Mouse (Mus musculus) c-Kit-negative CD71-positive TER-119-positive erythroid progenitor cells, embryonic 14.5 days (primary cell): ENCODE results near the gene Lrp6.
A peak's percentile ranks its signal among the peaks of the same experiment; 100 is the strongest.

Experiments used
- DNase-seq: peaks from one replicate; pipeline ENCODE4 v3.0.0-alpha.2; 2013; ENCODE audit warnings: low read depth, low spot score

Lrp6 gene

DNA sequence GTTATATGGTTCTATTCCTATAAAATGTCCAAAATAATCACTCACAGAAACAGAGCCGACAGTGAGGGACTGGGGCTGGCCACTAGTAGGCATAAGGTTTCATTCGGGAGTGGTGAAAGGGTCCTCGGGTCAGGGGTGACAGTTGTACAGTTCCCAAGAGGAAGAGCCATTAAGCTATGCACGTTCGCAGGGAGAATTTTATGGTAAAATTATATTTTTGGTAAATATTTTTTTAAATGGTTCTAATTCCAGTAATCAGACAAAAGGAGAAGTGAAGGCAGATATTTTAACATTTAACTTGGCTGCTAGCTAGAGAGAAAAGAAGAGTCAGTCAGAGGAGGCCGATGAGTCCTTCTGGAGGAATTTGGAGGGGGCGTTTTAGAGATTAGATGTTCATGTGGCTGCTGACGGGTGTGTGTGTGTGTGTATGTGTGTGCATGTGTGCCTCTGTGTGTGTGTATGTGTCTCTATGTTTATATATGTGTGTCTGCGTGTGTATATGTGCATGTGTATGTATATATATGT lies 131.8 kb downstream of the Lrp6 start:
- no peak for DNase-seq

DNA sequence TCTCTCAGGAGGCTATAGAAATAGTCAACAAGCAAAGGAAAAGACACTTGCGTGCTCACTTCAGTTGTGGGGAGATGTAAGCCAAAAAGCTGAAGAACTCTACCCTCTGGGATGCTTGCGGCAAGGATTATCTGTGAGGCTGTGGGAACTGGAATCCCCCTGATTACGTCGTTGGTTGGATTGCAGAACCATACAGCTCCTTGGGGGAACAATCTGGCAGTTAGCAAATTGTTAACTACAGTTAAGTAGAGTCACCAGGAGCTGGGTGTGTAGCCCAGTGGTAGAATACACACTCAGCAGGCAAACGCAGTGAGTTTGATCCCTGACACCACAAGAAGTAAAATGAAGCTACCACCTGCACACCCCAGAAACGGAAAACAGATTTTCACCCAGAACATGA lies 132.7 kb downstream of the Lrp6 start:
- DNase-seq = no peak

GRCm38 (mm10) chr6:134433281-134433680 lies 133.5 kb downstream of the Lrp6 start:
- DNase-seq = no peak

DNA sequence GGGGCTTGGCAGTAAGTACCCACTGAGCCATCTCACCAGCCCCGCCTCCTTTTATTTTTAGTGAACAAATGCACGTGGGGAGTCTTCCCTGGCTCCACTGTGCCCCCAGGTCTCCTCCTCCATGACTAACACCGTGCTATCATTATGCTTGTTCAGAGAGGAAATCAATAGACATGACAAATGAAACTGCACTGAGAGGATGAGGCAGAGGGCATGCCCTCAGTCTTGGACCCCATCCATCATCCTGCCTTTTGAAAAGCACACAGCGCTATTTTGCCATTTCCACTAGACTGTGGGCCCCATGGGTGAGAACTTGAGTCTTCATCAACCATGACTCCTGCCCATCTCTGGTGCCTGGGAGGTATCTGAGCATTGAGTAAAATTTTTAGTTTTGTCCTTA lies 135.2 kb downstream of the Lrp6 start:
- no peak for DNase-seq

GRCm38 (mm10) chr6:134430161-134430799 lies 136.5 kb downstream of the Lrp6 start:
- DNase-seq = no peak

- no peak for DNase-seq
These were observed 138.3 kb downstream of the Lrp6 start for GRCm38 (mm10) chr6:134428455-134428854.

DNA sequence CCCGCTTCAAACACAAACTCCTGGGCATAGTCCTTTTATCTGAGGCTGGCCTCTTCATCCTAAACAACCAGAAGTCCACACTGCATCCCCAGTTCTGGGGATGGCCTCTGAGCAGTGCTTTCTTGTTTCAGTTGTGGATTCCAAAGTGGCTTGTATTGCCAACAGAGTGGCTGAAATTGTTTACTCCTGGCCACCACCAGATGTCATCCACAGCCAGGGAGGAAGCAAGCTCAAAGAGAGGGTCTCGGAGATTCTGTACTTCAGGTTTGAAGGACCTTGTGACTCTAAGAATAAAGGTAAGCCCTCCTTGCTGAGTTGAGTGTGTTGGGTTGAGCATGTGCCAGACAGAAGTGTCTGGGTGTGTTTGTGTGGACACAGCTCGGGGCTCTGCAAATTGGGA lies 139.6 kb downstream of the Lrp6 start:
- DNase-seq = no peak

- no peak for DNase-seq
These were observed 141.5 kb downstream of the Lrp6 start for GRCm38 (mm10) chr6:134425216-134425717.

GRCm38 (mm10) chr6:134421921-134422320 lies 144.8 kb downstream of the Lrp6 start:
- no peak for DNase-seq

DNA sequence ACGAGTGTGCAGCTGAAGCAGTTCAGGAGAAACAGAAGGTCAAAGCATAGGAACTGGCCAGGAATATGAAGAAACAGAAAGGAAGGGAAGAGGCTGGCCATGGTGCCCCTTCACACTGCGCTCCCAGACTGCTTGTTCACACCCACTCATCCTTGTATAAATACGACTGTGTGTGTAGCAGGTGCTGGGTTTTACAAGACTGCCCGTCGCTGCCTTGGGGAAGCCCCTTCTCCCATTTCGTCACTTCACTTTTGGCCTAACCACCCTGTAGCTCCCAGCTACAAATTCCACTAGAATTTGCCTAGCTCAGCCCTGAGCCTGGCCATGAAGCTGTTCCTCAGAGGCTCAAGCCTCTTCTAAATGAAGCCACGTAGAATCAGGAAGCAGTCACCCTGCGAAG lies 146.4 kb downstream of the Lrp6 start:
- no peak for DNase-seq

GRCm38 (mm10) chr6:134417886-134418285 lies 148.9 kb downstream of the Lrp6 start:
- no peak for DNase-seq

- no peak for DNase-seq
These were observed 150.1 kb downstream of the Lrp6 start for GRCm38 (mm10) chr6:134416556-134417105.

- DNase-seq = no peak
These were observed 152.3 kb downstream of the Lrp6 start for GRCm38 (mm10) chr6:134414532-134414883.

DNA sequence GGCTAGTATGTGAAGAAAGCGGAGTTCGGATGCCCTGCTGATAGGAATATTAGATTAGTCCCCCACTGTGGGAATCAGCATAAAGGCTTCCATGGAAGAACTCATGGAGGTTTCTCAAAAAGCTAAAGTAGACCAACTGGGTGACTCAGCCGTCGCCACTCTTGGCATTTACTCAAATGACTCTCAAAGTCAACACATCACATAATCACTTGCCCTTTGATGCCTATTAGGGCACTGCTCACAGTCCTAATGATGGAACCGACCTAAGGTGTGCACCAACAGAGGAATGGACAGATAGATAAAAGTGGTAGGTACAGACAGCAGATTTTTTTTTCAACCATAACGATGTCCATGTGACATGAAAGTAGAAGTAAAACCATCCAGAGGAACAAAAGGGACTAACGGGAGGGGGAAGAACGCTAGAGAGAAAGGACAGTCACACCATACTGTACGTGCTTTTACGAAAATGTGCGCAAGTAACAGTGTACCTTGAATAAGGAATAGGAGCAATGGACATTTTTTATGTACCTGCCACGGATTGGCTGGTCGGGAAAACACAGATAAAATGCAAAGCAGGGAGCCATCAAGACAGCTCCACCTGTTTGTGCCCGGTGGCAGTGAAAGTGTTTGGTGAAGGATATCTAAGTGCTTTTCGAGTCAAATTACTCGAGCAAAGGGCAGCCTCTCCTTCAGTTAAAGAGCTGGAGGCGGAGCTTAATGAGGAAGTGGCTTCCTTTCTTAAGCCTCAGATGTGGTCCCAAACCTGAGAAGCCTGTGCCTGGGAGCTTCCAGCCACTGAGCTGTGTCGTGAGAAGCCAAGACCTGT lies 152.8 kb downstream of the Lrp6 start:
- no peak for DNase-seq

GRCm38 (mm10) chr6:134407226-134407625 lies 159.5 kb downstream of the Lrp6 start:
- DNase-seq = no peak

DNA sequence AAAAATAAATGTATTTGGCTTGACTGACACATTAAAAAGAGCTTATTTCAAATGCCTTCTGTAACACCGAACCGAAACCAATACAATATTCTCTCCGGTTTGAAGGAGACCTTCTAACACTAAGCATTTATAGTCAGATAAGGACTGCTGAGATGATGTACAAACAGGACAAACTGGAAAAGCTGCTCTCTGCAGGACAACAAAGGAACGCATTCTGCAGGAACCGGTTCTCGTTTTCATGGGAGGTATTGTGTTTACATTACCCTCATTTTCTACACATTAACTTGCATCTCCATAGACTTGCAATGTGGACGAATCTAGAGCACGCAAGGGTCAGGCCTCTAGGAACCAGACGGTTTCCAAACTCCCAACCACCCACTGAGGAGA lies 163.1 kb downstream of the Lrp6 start:
- DNase-seq = no peak

- DNase-seq = peak; percentile 35
These were observed 163.7 kb downstream of the Lrp6 start for GRCm38 (mm10) chr6:134402914-134403683.
